ENCODE assay signal across 8 mouse cellular contexts in the genomic region with DNA sequence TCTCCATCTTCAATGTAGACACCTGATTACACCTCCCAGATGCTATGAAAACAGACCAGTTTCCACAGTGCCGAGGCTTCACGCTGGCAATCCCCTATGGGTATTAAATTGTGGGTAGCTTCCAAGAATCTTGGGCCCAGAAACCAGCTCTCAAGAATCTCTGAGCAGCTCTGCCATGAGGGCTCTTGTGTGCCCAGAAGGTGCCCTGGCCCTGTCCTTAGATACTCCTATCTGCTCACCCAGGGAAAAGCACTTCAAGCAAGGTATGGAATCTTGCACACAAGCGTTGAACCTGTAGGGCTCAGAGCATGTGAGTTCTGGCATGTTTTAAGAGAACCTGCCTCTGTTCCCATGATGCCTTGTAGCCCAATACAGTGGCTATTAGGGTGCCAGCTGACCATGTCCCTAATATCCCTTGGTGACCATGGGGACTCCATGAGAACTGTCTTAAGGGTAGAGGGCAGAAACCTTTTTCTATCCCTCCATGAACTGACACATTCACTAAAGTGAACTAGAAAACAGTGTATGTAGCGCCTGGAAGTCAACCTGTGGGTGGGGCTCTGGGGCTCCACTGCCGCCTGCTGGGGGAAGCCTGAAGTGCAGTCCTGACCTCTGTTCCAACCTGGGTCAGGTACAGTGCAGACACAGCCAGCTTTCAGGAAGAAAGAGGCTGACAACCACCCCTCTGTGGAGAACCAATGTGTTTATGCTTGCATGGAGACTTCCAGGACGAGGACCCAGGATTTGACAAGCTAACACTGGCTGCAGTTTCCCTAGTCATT. TPM values are rescaled to one million over a fixed set of nuclear protein-coding genes. Genes with fewer than 3 reads are reported as not detected.
A peak's percentile ranks its signal among the peaks of the same experiment; 100 is the strongest.
DNase-seq lines count a peak whose midpoint lies in the region; ATAC-seq and TF ChIP-seq lines count a peak whose summit lies in the region.

No protein-coding gene starts in this region.

- DNase-seq in hindbrain, embryonic 10.5 days (ENCODE audit: low spot score): peak; percentile 60
- peak; percentile 32 for DNase-seq in c-Kit-positive CD71-positive TER-119-negative erythroid progenitor cells, embryonic 14.5 days (ENCODE audit: low read depth)
- DNase-seq in gastrocnemius, postnatal 10 days: peak; percentile 64
- peak; percentile 49 to 69 for DNase-seq in layer of hippocampus, postnatal 25 days (ENCODE audit: extremely low spot score in 1 of 2, low spot score in 1 of 2)
- DNase-seq in midbrain, embryonic 14.5 days: peak; percentile 67
- peak; percentile 84 for DNase-seq in thymus, adult 2 months

- no peak overlapping the region for H3K4me3 ChIP-seq in hindbrain, embryonic 10.5 days
- H3K4me3 ChIP-seq in hindbrain, embryonic 16.5 days (ENCODE audit: low read length): no peak overlapping the region
- H3K4me3 ChIP-seq in E14TG2a.4 (replicated peaks; ENCODE audit: low read length): no peak overlapping the region
- no peak overlapping the region for H3K4me3 ChIP-seq in midbrain, embryonic 14.5 days (replicated peaks; ENCODE audit: low read depth, low read length)
- H3K4me3 ChIP-seq in thymus, adult 2 months (ENCODE audit: control insufficient read depth, insufficient read depth, low read length): no peak overlapping the region

- TF ChIP-seq POLR2A in thymus, adult 2 months (IDR thresholded peaks at IDR 0.05; ENCODE audit: control insufficient read depth, extremely low read depth, insufficient read depth, low read length, poor library complexity): no peak

- H3K9me3 ChIP-seq in hindbrain, embryonic 10.5 days: no peaks in the 10 kb centered on the region
- no peaks in the 10 kb centered on the region for H3K9me3 ChIP-seq in hindbrain, embryonic 16.5 days (ENCODE audit: control insufficient read depth, low read length)
- no peaks in the 10 kb centered on the region for H3K9me3 ChIP-seq in E14TG2a.4 (ENCODE audit: low read length)
- H3K9me3 ChIP-seq in midbrain, embryonic 14.5 days (ENCODE audit: control insufficient read depth, low read length): no peaks in the 10 kb centered on the region

- H3K27ac ChIP-seq in hindbrain, embryonic 10.5 days: no peak overlapping the region
- H3K27ac ChIP-seq in hindbrain, embryonic 16.5 days (ENCODE audit: low read depth, low read length): no peak overlapping the region
- no peak overlapping the region for H3K27ac ChIP-seq in midbrain, embryonic 14.5 days (replicated peaks; ENCODE audit: low read depth, low read length)
- H3K27ac ChIP-seq in thymus, adult 2 months (ENCODE audit: control insufficient read depth, insufficient read depth, low read length): no peak overlapping the region

- H3K36me3 ChIP-seq in hindbrain, embryonic 10.5 days: peaks cover 22% of the 10 kb centered on the region
- H3K36me3 ChIP-seq in hindbrain, embryonic 16.5 days (ENCODE audit: control insufficient read depth, insufficient read depth, low read length): peaks cover 6% of the 10 kb centered on the region; the same call in 1 of the 2 replicates
- H3K36me3 ChIP-seq in E14TG2a.4 (ENCODE audit: insufficient read depth, low read length): peaks cover 5% of the 10 kb centered on the region; the same call in 1 of the 2 replicates
- peaks cover 27% of the 10 kb centered on the region for H3K36me3 ChIP-seq in midbrain, embryonic 14.5 days (ENCODE audit: control insufficient read depth, insufficient read depth, low read length)
- no peaks in the 10 kb centered on the region for H3K36me3 ChIP-seq in thymus, adult 2 months (ENCODE audit: control insufficient read depth, insufficient read depth, low read length)

- H3K27me3 ChIP-seq in hindbrain, embryonic 10.5 days (ENCODE audit: insufficient read depth, poor library complexity, severe bottlenecking): no peaks in the 10 kb centered on the region
- H3K27me3 ChIP-seq in hindbrain, embryonic 16.5 days (replicated peaks; ENCODE audit: control insufficient read depth, insufficient read depth, low read length): no peaks in the 10 kb centered on the region
- H3K27me3 ChIP-seq in E14TG2a.4 (ENCODE audit: insufficient read depth, low read length): no peaks in the 10 kb centered on the region
- no peaks in the 10 kb centered on the region for H3K27me3 ChIP-seq in midbrain, embryonic 14.5 days (ENCODE audit: control insufficient read depth, insufficient read depth, low read length)
- H3K27me3 ChIP-seq in thymus, adult 2 months (ENCODE audit: control insufficient read depth, insufficient read depth, low read length): no peaks in the 10 kb centered on the region

- H3K4me1 ChIP-seq in hindbrain, embryonic 10.5 days (replicated peaks): 0 out of 2 replicates have a peak, but pooled peaks cover 7% of the 10 kb centered on the region
- H3K4me1 ChIP-seq in hindbrain, embryonic 16.5 days (ENCODE audit: control insufficient read depth, insufficient read depth, low read depth, low read length): no peaks in the 10 kb centered on the region; the same call in 1 of the 2 replicates
- peaks cover 16% of the 10 kb centered on the region for H3K4me1 ChIP-seq in E14TG2a.4 (replicated peaks; ENCODE audit: low read depth, low read length)
- H3K4me1 ChIP-seq in midbrain, embryonic 14.5 days (ENCODE audit: control insufficient read depth, insufficient read depth, low read length): no peaks in the 10 kb centered on the region
- H3K4me1 ChIP-seq in thymus, adult 2 months (replicated peaks; ENCODE audit: control insufficient read depth, insufficient read depth, low read length): no peaks in the 10 kb centered on the region

- peak; percentile 94 for TF ChIP-seq CTCF in E14TG2a.4 (conservative IDR thresholded peaks at IDR 0.05; ENCODE audit: low read length)
- peak; percentile 91 for TF ChIP-seq CTCF in thymus, adult 2 months (IDR thresholded peaks at IDR 0.05; ENCODE audit: borderline replicate concordance, control insufficient read depth, extremely low read depth, insufficient read depth, low read length, poor library complexity)

- no peak for ATAC-seq in hindbrain, embryonic 16.5 days
- no peak; the same call in 1 of the 2 replicates for ATAC-seq in midbrain, embryonic 14.5 days (ENCODE audit: low FRiP score, low TSS enrichment)

- no peak overlapping the region for H3K4me2 ChIP-seq in hindbrain, embryonic 16.5 days (ENCODE audit: low read length)
- H3K4me2 ChIP-seq in midbrain, embryonic 14.5 days (ENCODE audit: low read length): no peak overlapping the region

- 51% methylated on average over 6 of the region's 6 CpGs for WGBS in hindbrain, embryonic 10.5 days
- 42% methylated on average over 6 of the region's 6 CpGs for WGBS in hindbrain, embryonic 16.5 days
- 58% methylated on average over 6 of the region's 6 CpGs for WGBS in midbrain, embryonic 14.5 days
- WGBS in thymus, adult 2 months: 37% methylated on average over 6 of the region's 6 CpGs

- H3K9ac ChIP-seq in hindbrain, embryonic 16.5 days (ENCODE audit: low read depth, low read length): no peak overlapping the region
- H3K9ac ChIP-seq in midbrain, embryonic 14.5 days (replicated peaks; ENCODE audit: low read length): no peak overlapping the region

RNA-seq across cellular contexts. Expression of a gene that starts 25.8 kb away (rescaled TPM):
- polyA plus RNA-seq in hindbrain, embryonic 10.5 days (2016; fragmentation: Nextera tagmentation; extraction: Ambion mirVana): 2.9 and 8.4 TPM in 2 replicates
- polyA plus RNA-seq in hindbrain, embryonic 16.5 days (2015; fragmentation: Nextera tagmentation; extraction: Ambion mirVana): 44.7 and 46.7 TPM in 2 replicates
- total RNA-seq in gastrocnemius, postnatal 10 days (2021): not detected
- 10 to 100 TPM; 35.6 to 39.5 TPM for total RNA-seq in layer of hippocampus, postnatal 25 days (2021)
- 28.0 and 29.3 TPM in 2 replicates for polyA plus RNA-seq in midbrain, embryonic 14.5 days (2014; fragmentation: Nextera tagmentation; extraction: Ambion mirVana)
- polyA plus RNA-seq in thymus, adult 2 months (2012; rRNA removed): 0.03 TPM in 1 of 2 replicates, not detected in the other

Comparison
In these comparisons a context has a peak if more than half of its experiments do, and no peak if none do; other contexts are left out.
1. DNase-seq: peak in every context shown above with its lines; median percentile 84 in thymus, adult 2 months; 67 in midbrain, embryonic 14.5 days; 64 in gastrocnemius, postnatal 10 days; 60 in hindbrain, embryonic 10.5 days; 59 in layer of hippocampus, postnatal 25 days; 32 in c-Kit-positive CD71-positive TER-119-negative erythroid progenitor cells, embryonic 14.5 days.